Mouse (Mus musculus): ENCODE data around the gene Zfp523. TPM values are rescaled to one million over a fixed set of nuclear protein-coding genes. Genes with fewer than 3 reads are reported as not detected.
A peak's percentile ranks its signal among the peaks of the same experiment; 100 is the strongest.

Zfp523 gene
- polyA plus RNA-seq, 1 experiment = 69.0 TPM

GRCm38 (mm10) chr17:28140431-28141204, 36.3 kb upstream of the Zfp523 start:
- TF ChIP-seq CTCF (IDR thresholded peaks at IDR 0.05; ENCODE audit: insufficient read depth, low read length) (no peak), POLR2A (IDR thresholded peaks at IDR 0.05; ENCODE audit: borderline replicate concordance, extremely low read depth, low read depth, low read length) (no peak)
- WGBS = 34% methylated on average over 13 of the region's 13 CpGs
- DNase-seq = no peak

GRCm38 (mm10) chr17:28141205-28141650, 35.7 kb upstream of the Zfp523 start:
- TF ChIP-seq POLR2A (IDR thresholded peaks at IDR 0.05; ENCODE audit: borderline replicate concordance, extremely low read depth, low read depth, low read length) (no peak), CTCF (IDR thresholded peaks at IDR 0.05; ENCODE audit: insufficient read depth, low read length) (no peak)
- peaks cover 4% of the 10 kb centered on the region for H3K4me1 ChIP-seq (ENCODE audit: control insufficient read depth, insufficient read depth, low read length)
- DNase-seq = no peak
- H3K4me3 ChIP-seq (replicated peaks; ENCODE audit: extremely low read depth, low read depth, low read length) = no peak overlapping the region
- WGBS = 8% methylated on average over 15 of the region's 15 CpGs

More at GRCm38 (mm10) chr17:28140431-28141204, 36.3 kb upstream of the Zfp523 start:
- peaks cover 4% of the 10 kb centered on the region for H3K4me1 ChIP-seq (ENCODE audit: control insufficient read depth, insufficient read depth, low read length)
- H3K4me3 ChIP-seq (replicated peaks; ENCODE audit: extremely low read depth, low read depth, low read length) = no peak overlapping the region

DNA sequence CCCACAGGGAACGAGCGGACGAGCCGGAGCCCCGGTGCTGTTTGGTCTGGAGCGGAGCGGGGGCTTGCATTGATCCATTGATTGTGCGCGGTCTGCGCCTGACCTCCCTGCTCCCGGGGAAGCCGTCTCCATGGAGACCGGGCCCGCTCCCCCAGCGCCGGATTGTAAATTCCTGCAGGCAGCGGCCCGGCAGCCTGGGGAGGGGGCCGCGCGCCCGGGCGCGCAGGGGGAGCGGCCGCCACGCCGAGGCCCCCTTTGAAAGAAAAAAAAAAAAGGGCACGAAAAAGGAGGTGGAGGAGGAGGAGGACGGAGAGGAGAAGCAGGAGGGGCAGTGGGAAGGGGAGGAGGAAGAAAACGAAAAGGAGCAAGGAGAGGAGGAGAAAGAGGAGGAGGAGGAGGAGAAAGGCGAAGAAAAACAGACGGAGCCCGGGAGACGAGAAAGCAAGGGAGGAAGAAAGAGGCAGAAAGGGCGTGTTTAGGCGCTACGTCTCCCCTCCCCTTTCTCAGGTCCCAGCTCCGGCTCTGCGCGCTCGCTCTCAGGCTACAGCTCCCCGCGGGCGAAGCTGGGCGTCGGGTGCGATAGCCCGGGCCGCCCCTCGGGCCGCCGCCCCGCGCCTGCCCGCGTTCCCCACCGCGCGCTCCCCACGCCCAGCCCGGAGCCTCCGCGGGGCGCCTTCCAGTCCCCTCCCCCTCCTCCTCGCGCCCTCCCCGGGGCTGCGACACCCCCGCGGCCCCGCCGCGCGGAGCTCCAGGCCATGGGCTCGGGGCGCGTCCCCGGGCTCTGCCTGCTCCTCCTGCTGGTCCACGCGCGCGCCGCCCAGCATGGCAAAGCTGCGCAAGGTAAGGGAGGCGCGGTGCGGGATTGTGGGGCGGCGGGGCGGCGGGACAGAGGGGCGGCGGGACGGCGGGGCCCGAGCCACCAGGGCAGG, 34.9 kb upstream of the Zfp523 start, which contains the start of gene Scube3:
TSS of gene Scube3 (plus strand) at position 371 of the 929 bp plus-strand sequence.
- under 1% methylated on average over 73 of the region's 97 CpGs for WGBS
- no peak for DNase-seq
- H3K4me3 ChIP-seq (replicated peaks; ENCODE audit: extremely low read depth, low read depth, low read length) = peak within 1 kb of the TSS; percentile 49
- peaks cover 4% of the 10 kb centered on the region for H3K4me1 ChIP-seq (ENCODE audit: control insufficient read depth, insufficient read depth, low read length)
- TF ChIP-seq POLR2A (IDR thresholded peaks at IDR 0.05; ENCODE audit: borderline replicate concordance, extremely low read depth, low read depth, low read length) = no peak
- TF ChIP-seq CTCF (IDR thresholded peaks at IDR 0.05; ENCODE audit: insufficient read depth, low read length) = no peak

- Histone ChIP-seq H3K4me1 (ENCODE audit: control insufficient read depth, insufficient read depth, low read length) (peaks cover 4% of the 10 kb centered on the region), H3K4me3 (replicated peaks; ENCODE audit: extremely low read depth, low read depth, low read length) (peak overlapping the region; percentile 0)
- no peak for DNase-seq
- TF ChIP-seq POLR2A (IDR thresholded peaks at IDR 0.05; ENCODE audit: borderline replicate concordance, extremely low read depth, low read depth, low read length) (no peak), CTCF (IDR thresholded peaks at IDR 0.05; ENCODE audit: insufficient read depth, low read length) (no peak)
- 3% methylated on average over 33 of the region's 33 CpGs for WGBS
These were observed 34.0 kb upstream of the Zfp523 start for GRCm38 (mm10) chr17:28142700-28143610.

GRCm38 (mm10) chr17:28143751-28144150, 33.2 kb upstream of the Zfp523 start:
- DNase-seq = no peak
- WGBS = 3% methylated on average over 9 of the region's 9 CpGs
- no peak overlapping the region for H3K4me3 ChIP-seq (replicated peaks; ENCODE audit: extremely low read depth, low read depth, low read length)
- peaks cover 4% of the 10 kb centered on the region for H3K4me1 ChIP-seq (ENCODE audit: control insufficient read depth, insufficient read depth, low read length)
- TF ChIP-seq CTCF (IDR thresholded peaks at IDR 0.05; ENCODE audit: insufficient read depth, low read length) = no peak
- TF ChIP-seq POLR2A (IDR thresholded peaks at IDR 0.05; ENCODE audit: borderline replicate concordance, extremely low read depth, low read depth, low read length) = no peak

GRCm38 (mm10) chr17:28144241-28144640, 32.7 kb upstream of the Zfp523 start:
- WGBS = 24% methylated on average over 6 of the region's 6 CpGs
- peaks cover 4% of the 10 kb centered on the region for H3K4me1 ChIP-seq (ENCODE audit: control insufficient read depth, insufficient read depth, low read length)

GRCm38 (mm10) chr17:28148288-28148687, 28.6 kb upstream of the Zfp523 start:
- no peak for DNase-seq
- WGBS = 67% methylated on average over 3 of the region's 3 CpGs
- no peak overlapping the region for H3K4me3 ChIP-seq (replicated peaks; ENCODE audit: extremely low read depth, low read depth, low read length)
- H3K4me1 ChIP-seq (ENCODE audit: control insufficient read depth, insufficient read depth, low read length) = peaks cover 4% of the 10 kb centered on the region; the same call in 1 of the 2 replicates
- no peak for TF ChIP-seq POLR2A (IDR thresholded peaks at IDR 0.05; ENCODE audit: borderline replicate concordance, extremely low read depth, low read depth, low read length)
- TF ChIP-seq CTCF (IDR thresholded peaks at IDR 0.05; ENCODE audit: insufficient read depth, low read length) = no peak

More at GRCm38 (mm10) chr17:28144241-28144640, 32.7 kb upstream of the Zfp523 start:
- TF ChIP-seq POLR2A (IDR thresholded peaks at IDR 0.05; ENCODE audit: borderline replicate concordance, extremely low read depth, low read depth, low read length) (no peak), CTCF (IDR thresholded peaks at IDR 0.05; ENCODE audit: insufficient read depth, low read length) (no peak)
- no peak overlapping the region for H3K4me3 ChIP-seq (replicated peaks; ENCODE audit: extremely low read depth, low read depth, low read length)
- DNase-seq = no peak

DNA sequence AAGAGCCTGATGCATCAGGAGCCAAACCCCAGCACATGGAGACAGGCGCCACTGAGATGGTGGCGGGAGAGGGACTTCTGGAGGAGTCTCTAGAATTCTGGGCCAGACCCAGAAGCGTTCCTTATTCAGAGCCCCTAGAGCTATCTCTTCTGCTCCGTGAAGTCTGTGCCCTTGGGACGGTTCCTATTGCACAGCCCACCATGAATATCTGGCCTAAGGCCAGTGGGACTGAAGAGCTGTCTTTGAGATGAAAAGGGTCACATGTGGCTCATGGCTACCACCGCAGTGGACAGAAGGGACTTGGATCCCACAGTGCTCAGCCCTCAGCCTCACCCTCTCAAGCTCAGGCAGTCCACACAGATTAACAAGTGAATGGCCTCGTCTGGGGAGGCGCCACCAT, 27.2 kb upstream of the Zfp523 start:
- DNase-seq = no peak
- Histone ChIP-seq H3K4me3 (replicated peaks; ENCODE audit: extremely low read depth, low read depth, low read length) (no peak overlapping the region), H3K4me1 (ENCODE audit: control insufficient read depth, insufficient read depth, low read length) (no peaks in the 10 kb centered on the region)
- TF ChIP-seq POLR2A (IDR thresholded peaks at IDR 0.05; ENCODE audit: borderline replicate concordance, extremely low read depth, low read depth, low read length) = no peak
- TF ChIP-seq CTCF (IDR thresholded peaks at IDR 0.05; ENCODE audit: insufficient read depth, low read length) = no peak
- WGBS = 67% methylated on average over 8 of the region's 8 CpGs
